Mouse (Mus musculus): ENCODE measurements around the gene Cadm4. TPM values are rescaled to one million over a fixed set of nuclear protein-coding genes. Genes with fewer than 3 reads are reported as not detected.

Gene Cadm4
- polyA plus RNA-seq, 1 experiment from 2014 or later: 1.2 TPM

GRCm38 (mm10) chr7:24461376-24462051 is 20.3 kb upstream of the Cadm4 start:
- H3K4me3 ChIP-seq (ENCODE audit: low read length): no peak overlapping the region
- no peaks in the 10 kb centered on the region for H3K9me3 ChIP-seq (replicated peaks; ENCODE audit: control insufficient read depth, low read length)
- H3K27me3 ChIP-seq (ENCODE audit: control insufficient read depth, insufficient read depth, low read length): no peaks in the 10 kb centered on the region
- no peak for ATAC-seq (replicated peaks; ENCODE audit: extremely low read depth, insufficient read depth, low FRiP score)
- no peaks in the 10 kb centered on the region for H3K36me3 ChIP-seq (ENCODE audit: control insufficient read depth, insufficient read depth)
- 0 out of 2 replicates have a peak overlapping the region, but pooled peaks have one; percentile 12 for H3K27ac ChIP-seq (ENCODE audit: low read length)
- H3K4me2 ChIP-seq (ENCODE audit: low read depth, low read length): no peak overlapping the region; the same call in 1 of the 2 replicates
- 42% methylated on average over 14 of the region's 14 CpGs for WGBS
- peaks cover 11% of the 10 kb centered on the region for H3K4me1 ChIP-seq (ENCODE audit: control insufficient read depth, insufficient read depth, low read length)
- no peak overlapping the region for H3K9ac ChIP-seq (ENCODE audit: low read length)

GRCm38 (mm10) chr7:24462388-24463319 is 19.2 kb upstream of the Cadm4 start, which contains the start of gene Plaur:
Gene Plaur, plus strand, starts transcription at chr7:24462484.
- ATAC-seq (replicated peaks; ENCODE audit: extremely low read depth, insufficient read depth, low FRiP score): peak; percentile 25
- no peaks in the 10 kb centered on the region for H3K27me3 ChIP-seq (ENCODE audit: control insufficient read depth, insufficient read depth, low read length)
- no peaks in the 10 kb centered on the region for H3K36me3 ChIP-seq (ENCODE audit: control insufficient read depth, insufficient read depth)
- no peaks in the 10 kb centered on the region for H3K9me3 ChIP-seq (replicated peaks; ENCODE audit: control insufficient read depth, low read length)
- WGBS: 4% methylated on average over 27 of the region's 27 CpGs
- peak within 1 kb of the TSS; percentile 69 for H3K27ac ChIP-seq (ENCODE audit: low read length)
- H3K4me2 ChIP-seq (ENCODE audit: low read depth, low read length): peak within 1 kb of the TSS; percentile 61
- H3K4me1 ChIP-seq (ENCODE audit: control insufficient read depth, insufficient read depth, low read length): peaks cover 11% of the 10 kb centered on the region
- H3K9ac ChIP-seq (ENCODE audit: low read length): peak within 1 kb of the TSS; percentile 49
- peak within 1 kb of the TSS; percentile 47 for H3K4me3 ChIP-seq (ENCODE audit: low read length)

DNA sequence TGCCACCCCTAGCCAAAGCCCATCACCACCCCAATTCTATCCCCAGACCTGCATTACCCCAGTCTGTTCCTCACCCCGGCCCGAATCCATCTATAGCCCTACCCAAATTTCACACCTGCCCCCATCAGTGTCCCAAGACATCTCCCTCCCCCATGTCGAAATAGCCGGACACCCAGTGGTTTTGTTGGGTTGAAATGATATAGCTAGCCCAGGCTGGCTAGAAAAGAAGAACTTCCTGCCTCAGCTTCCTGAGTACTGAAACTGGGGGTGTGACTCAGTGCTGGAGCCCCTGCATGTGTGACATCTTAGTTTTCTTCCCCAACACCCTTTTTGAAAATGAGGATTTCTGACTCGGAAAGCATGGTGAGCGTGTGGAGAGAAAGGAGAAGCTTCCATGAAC is 15.0 kb upstream of the Cadm4 start:
- peaks cover 4% of the 10 kb centered on the region for H3K9me3 ChIP-seq (replicated peaks; ENCODE audit: control insufficient read depth, low read length)
- H3K27me3 ChIP-seq (ENCODE audit: control insufficient read depth, insufficient read depth, low read length): no peaks in the 10 kb centered on the region
- H3K9ac ChIP-seq (ENCODE audit: low read length): no peak overlapping the region
- peaks cover 7% of the 10 kb centered on the region for H3K36me3 ChIP-seq (ENCODE audit: control insufficient read depth, insufficient read depth)
- H3K27ac ChIP-seq (ENCODE audit: low read length): no peak overlapping the region
- no peak for ATAC-seq (replicated peaks; ENCODE audit: extremely low read depth, insufficient read depth, low FRiP score)
- 85% methylated on average over 6 of the region's 6 CpGs for WGBS
- peaks cover 4% of the 10 kb centered on the region; the same call in 1 of the 2 replicates for H3K4me1 ChIP-seq (ENCODE audit: control insufficient read depth, insufficient read depth, low read length)
- no peak overlapping the region for H3K4me2 ChIP-seq (ENCODE audit: low read depth, low read length)
- H3K4me3 ChIP-seq (ENCODE audit: low read length): no peak overlapping the region

DNA sequence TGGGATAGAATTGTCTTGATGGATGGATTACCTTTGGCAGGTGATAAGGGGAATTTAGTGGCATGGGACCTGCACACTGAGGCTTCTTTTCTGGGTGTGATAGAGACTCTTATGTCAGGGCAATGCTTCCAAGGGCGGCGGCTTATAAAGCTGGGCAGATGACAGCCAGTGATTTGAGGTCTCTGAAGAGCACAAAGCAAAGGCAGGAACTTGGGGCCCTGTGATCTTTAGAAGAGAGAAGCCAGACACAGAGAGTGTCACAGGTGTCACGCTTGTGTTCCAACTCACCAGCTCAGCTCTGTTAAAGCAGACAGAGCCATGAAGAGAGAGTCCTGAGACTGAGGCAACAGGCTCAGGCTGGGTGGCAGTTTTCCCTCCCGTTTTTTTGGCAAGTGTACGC is 13.9 kb upstream of the Cadm4 start:
- 71% methylated on average over 5 of the region's 5 CpGs for WGBS
- ATAC-seq (replicated peaks; ENCODE audit: extremely low read depth, insufficient read depth, low FRiP score): no peak

DNA sequence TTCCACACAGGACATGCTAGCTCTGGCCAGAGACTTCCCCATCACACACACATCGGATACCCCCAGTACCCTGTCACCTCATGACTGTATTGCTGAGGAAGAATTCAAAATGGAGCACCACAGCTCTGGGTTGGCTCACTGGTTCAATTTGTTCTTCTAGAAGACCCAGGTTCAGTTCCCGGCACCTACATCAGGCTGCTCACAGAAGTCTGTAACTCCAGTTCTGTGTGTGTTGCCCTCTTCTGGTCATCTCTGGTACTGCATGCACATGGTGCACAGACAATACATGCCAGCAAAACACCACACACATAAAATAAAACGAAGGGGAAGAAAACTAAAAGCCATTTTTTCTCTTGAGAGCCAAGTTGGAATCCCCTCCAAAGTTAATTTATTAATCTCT is 12.7 kb upstream of the Cadm4 start:
- peaks cover 7% of the 10 kb centered on the region for H3K36me3 ChIP-seq (ENCODE audit: control insufficient read depth, insufficient read depth)
- H3K4me1 ChIP-seq (ENCODE audit: control insufficient read depth, insufficient read depth, low read length): no peaks in the 10 kb centered on the region
- ATAC-seq (replicated peaks; ENCODE audit: extremely low read depth, insufficient read depth, low FRiP score): no peak
- no peak overlapping the region for H3K9ac ChIP-seq (ENCODE audit: low read length)
- no peak overlapping the region for H3K4me2 ChIP-seq (ENCODE audit: low read depth, low read length)
- WGBS: 84% methylated on average over 3 of the region's 3 CpGs
- H3K4me3 ChIP-seq (ENCODE audit: low read length): no peak overlapping the region
- peaks cover 4% of the 10 kb centered on the region for H3K9me3 ChIP-seq (replicated peaks; ENCODE audit: control insufficient read depth, low read length)
- no peaks in the 10 kb centered on the region for H3K27me3 ChIP-seq (ENCODE audit: control insufficient read depth, insufficient read depth, low read length)
- no peak overlapping the region for H3K27ac ChIP-seq (ENCODE audit: low read length)

More for the DNA sequence above, 13.9 kb upstream of the Cadm4 start:
- Histone ChIP-seq H3K9me3 (replicated peaks; ENCODE audit: control insufficient read depth, low read length) (peaks cover 4% of the 10 kb centered on the region), H3K9ac (ENCODE audit: low read length) (no peak overlapping the region), H3K4me1 (ENCODE audit: control insufficient read depth, insufficient read depth, low read length) (no peaks in the 10 kb centered on the region), H3K4me3 (ENCODE audit: low read length) (no peak overlapping the region), H3K4me2 (ENCODE audit: low read depth, low read length) (no peak overlapping the region), H3K27ac (ENCODE audit: low read length) (no peak overlapping the region), H3K36me3 (ENCODE audit: control insufficient read depth, insufficient read depth) (peaks cover 7% of the 10 kb centered on the region), H3K27me3 (ENCODE audit: control insufficient read depth, insufficient read depth, low read length) (no peaks in the 10 kb centered on the region)

DNA sequence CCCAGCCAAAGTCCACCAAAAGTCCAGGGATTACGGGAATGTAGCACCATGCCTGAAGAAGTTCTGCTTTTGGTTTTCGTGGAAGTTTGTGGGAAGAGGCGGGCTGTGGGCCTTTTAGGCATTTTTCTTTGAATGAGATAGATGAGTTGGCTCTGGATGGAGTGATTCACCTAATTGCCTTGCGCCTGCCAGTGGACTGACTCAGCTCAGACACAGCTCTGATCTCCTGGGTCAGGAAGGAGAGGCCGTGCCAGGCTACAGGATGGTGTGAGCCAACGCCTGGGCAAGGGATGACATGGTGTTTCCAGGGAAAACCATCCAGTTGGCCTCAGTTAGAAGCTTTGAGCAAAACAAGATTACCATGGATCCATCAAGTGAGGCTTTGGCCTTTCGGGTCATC is 11.5 kb upstream of the Cadm4 start:
- H3K9ac ChIP-seq (ENCODE audit: low read length): no peak overlapping the region
- no peak overlapping the region for H3K4me3 ChIP-seq (ENCODE audit: low read length)
- H3K27me3 ChIP-seq (ENCODE audit: control insufficient read depth, insufficient read depth, low read length): no peaks in the 10 kb centered on the region
- ATAC-seq (replicated peaks; ENCODE audit: extremely low read depth, insufficient read depth, low FRiP score): no peak
- H3K27ac ChIP-seq (ENCODE audit: low read length): no peak overlapping the region
- H3K4me2 ChIP-seq (ENCODE audit: low read depth, low read length): no peak overlapping the region
- H3K36me3 ChIP-seq (ENCODE audit: control insufficient read depth, insufficient read depth): peaks cover 7% of the 10 kb centered on the region
- no peaks in the 10 kb centered on the region for H3K4me1 ChIP-seq (ENCODE audit: control insufficient read depth, insufficient read depth, low read length)
- 90% methylated on average over 7 of the region's 7 CpGs for WGBS
- peaks cover 4% of the 10 kb centered on the region for H3K9me3 ChIP-seq (replicated peaks; ENCODE audit: control insufficient read depth, low read length)

DNA sequence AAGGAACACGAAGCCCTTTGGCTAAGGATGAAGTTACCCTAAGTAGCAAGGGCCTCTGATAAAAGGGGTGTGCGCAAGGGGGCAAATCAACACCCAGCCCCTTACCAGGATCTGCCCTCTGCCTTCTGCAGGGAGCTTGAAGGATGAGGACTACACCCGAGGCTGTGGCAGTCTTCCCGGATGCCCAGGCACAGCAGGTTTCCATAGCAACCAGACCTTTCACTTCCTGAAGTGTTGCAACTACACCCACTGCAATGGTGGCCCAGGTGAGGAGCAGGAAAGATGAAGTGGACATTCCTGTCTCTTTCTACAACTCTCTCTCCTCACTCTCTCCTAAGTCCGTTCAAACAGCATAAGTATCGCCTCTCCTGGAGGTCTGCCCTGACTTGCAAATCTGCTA is 9.4 kb upstream of the Cadm4 start:
- H3K4me1 ChIP-seq (ENCODE audit: control insufficient read depth, insufficient read depth, low read length): no peaks in the 10 kb centered on the region
- H3K9ac ChIP-seq (ENCODE audit: low read length): no peak overlapping the region
- H3K36me3 ChIP-seq (ENCODE audit: control insufficient read depth, insufficient read depth): peaks cover 7% of the 10 kb centered on the region
- no peak overlapping the region for H3K4me3 ChIP-seq (ENCODE audit: low read length)
- H3K27me3 ChIP-seq (ENCODE audit: control insufficient read depth, insufficient read depth, low read length): no peaks in the 10 kb centered on the region
- H3K27ac ChIP-seq (ENCODE audit: low read length): no peak overlapping the region
- 78% methylated on average over 6 of the region's 6 CpGs for WGBS
- ATAC-seq (replicated peaks; ENCODE audit: extremely low read depth, insufficient read depth, low FRiP score): no peak
- no peak overlapping the region for H3K4me2 ChIP-seq (ENCODE audit: low read depth, low read length)
- H3K9me3 ChIP-seq (replicated peaks; ENCODE audit: control insufficient read depth, low read length): peaks cover 4% of the 10 kb centered on the region

GRCm38 (mm10) chr7:24472937-24473336 is 8.9 kb upstream of the Cadm4 start:
- no peak for ATAC-seq (replicated peaks; ENCODE audit: extremely low read depth, insufficient read depth, low FRiP score)
- no peak overlapping the region for H3K27ac ChIP-seq (ENCODE audit: low read length)
- no peak overlapping the region for H3K4me2 ChIP-seq (ENCODE audit: low read depth, low read length)
- WGBS: 76% methylated on average over 7 of the region's 7 CpGs
- H3K36me3 ChIP-seq (ENCODE audit: control insufficient read depth, insufficient read depth): peaks cover 7% of the 10 kb centered on the region
- no peak overlapping the region for H3K9ac ChIP-seq (ENCODE audit: low read length)
- no peaks in the 10 kb centered on the region for H3K27me3 ChIP-seq (ENCODE audit: control insufficient read depth, insufficient read depth, low read length)
- no peak overlapping the region for H3K4me3 ChIP-seq (ENCODE audit: low read length)
- peaks cover 6% of the 10 kb centered on the region for H3K9me3 ChIP-seq (replicated peaks; ENCODE audit: control insufficient read depth, low read length)
- H3K4me1 ChIP-seq (ENCODE audit: control insufficient read depth, insufficient read depth, low read length): no peaks in the 10 kb centered on the region

All from heart, embryonic 16.5 days (tissue).